Mouse (Mus musculus): ENCODE data around the gene Trappc3.

DNA sequence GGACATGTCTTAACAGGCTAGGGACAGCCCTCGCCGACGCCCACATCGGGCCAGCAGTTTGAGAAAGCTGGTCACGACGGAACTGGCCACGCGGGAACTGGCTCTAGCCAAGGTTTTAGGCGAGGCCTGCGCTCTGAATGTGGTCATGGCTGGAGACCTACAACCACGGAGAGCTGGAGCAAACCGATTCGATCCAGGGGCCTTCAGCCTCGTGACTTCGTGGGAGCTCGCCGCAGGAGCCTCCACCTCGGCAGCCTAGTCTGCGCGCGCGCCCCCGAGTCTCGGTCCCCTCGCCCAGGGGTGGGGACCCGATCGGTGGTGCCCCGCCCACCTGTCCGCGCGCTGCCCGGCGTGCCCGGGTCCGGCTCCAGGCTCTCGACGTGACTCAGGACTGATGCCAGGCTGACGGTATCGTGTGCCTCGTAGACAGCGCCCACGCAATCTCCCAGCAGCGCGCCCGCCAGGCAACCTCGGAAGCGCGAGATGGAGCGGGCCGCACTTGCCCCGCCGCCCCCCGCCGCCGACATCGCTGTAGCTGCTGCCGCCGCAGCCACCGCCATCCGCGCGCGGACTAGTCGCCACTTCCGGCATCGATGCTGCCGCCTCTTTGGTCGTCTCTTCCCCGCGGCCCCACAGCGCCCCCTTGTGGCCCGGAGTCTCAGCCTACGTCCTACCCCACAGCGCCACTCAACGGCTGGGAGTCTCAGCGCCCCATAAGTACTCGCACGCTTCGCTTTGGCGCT is 59.2 kb downstream of the Trappc3 start, which contains the start of gene Adprhl2:
- TF ChIP-seq FLI1 (IDR thresholded peaks at IDR 0.05; ENCODE audit: low read length) = peak; percentile 57; the same call in 1 of the 2 replicates
- no peak for TF ChIP-seq GATA1 (IDR thresholded peaks at IDR 0.05; ENCODE audit: borderline replicate concordance, low read length)

Measured in megakaryocyte, embryonic 14.5 days (primary cell).